Mouse (Mus musculus) testis, adult 2 months (tissue): ENCODE data around the gene Grin2a.

Source experiments
- CTCF ChIP-seq: fragments of 200-500 bp; IDR thresholded peaks from 2 replicates; pipeline ENCODE4 v1.5.1; 2012; ENCODE audit warnings: low read depth, mild to moderate bottlenecking, inconsistent platforms, low read length, moderate library complexity; ENCODE audit not compliant: control insufficient read depth, insufficient read depth, insufficient replicate concordance
- POLR2A ChIP-seq: fragments of 200-500 bp; IDR thresholded peaks from 2 replicates; pipeline ENCODE4 v1.6.1; 2012; ENCODE audit warnings: low read depth, mild to moderate bottlenecking, inconsistent platforms, low read length, moderate library complexity; ENCODE audit not compliant: control insufficient read depth

DNA sequence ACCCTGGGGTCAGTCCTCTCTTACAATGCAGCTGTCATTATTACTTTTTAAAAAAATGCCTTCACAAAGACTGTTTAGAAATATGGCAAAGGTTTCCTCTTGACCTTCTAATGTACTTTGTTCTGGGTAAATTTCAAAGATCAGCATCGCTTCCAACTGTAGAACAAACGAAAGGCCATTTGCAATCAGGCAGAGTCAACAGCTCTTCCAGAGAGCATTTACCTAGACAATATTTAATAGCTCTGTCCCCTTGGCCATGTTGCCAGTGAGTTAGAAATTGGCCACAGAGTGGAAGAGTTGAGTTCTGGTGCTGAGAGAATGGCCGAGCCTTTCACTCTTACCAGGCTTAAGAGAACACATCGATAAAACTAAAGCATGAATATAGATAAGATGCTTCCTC, 314.8 kb downstream of the Grin2a start:
- TF ChIP-seq CTCF (no peak), POLR2A (no peak)
